Mouse (Mus musculus) spleen, adult 2 months (tissue): ENCODE measurements around the gene Gngt2.

Source experiments
- CTCF ChIP-seq: fragments of 200-500 bp; IDR thresholded peaks from 2 replicates; pipeline ENCODE4 v1.5.1; 2011; ENCODE audit warnings: mild to moderate bottlenecking, inconsistent platforms; ENCODE audit not compliant: insufficient read depth, insufficient read length, insufficient replicate concordance; ENCODE audit errors: extremely low read depth
- POLR2A ChIP-seq: fragments of 200-500 bp; IDR thresholded peaks from 2 replicates; pipeline ENCODE4 v1.6.1; 2011; ENCODE audit warnings: low read depth, low read length, inconsistent platforms

DNA sequence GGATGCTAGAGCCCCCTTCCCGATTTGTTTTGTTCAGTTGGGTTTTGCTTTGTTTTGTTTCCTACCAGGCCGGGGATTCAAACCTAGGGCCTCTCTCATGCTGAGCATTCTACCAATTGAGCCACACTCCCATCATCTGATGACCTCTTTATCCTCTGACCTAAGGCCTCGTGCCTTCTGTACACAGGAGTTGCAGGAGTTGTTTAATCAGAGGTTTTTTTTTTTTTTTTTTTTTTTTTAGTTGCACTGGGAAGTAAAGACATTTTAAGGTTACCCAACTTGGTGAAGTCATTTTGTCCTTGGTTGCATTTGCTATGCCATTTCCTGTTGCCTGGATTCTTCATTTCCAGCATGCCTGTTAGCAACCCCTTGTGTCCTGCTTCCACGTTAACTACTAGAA lies 32.4 kb downstream of the Gngt2 start:
- TF ChIP-seq CTCF, result no peak
- TF ChIP-seq POLR2A, result no peak
